Mouse (Mus musculus): ENCODE measurements around the gene Cntnap2. TPM values are rescaled to one million over a fixed set of nuclear protein-coding genes. Genes with fewer than 3 reads are reported as not detected.
"Not testable (repeated sequence)": the region's sequence is repeated elsewhere in the genome, so short reads cannot be mapped to it uniquely, and the experiment has no call there.

The Cntnap2 gene
- polyA plus RNA-seq, 1 experiment from 2014 or later: 3.8 TPM

- WGBS: 70% methylated on average over 1 of the region's 1 CpGs
- no peak overlapping the region for H3K27ac ChIP-seq (ENCODE audit: low read length)
- no peaks in the 10 kb centered on the region for H3K4me1 ChIP-seq (ENCODE audit: control insufficient read depth, insufficient read depth, low read length)
- no peak for ATAC-seq (ENCODE audit: insufficient number of reproducible peaks, insufficient read depth, low FRiP score, low read depth)
- no peak overlapping the region for H3K9ac ChIP-seq (replicated peaks; ENCODE audit: low read depth, low read length)
- no peaks in the 10 kb centered on the region for H3K27me3 ChIP-seq (ENCODE audit: control insufficient read depth, insufficient read depth, low read length)
- H3K36me3 ChIP-seq (ENCODE audit: control insufficient read depth, insufficient read depth, low read length): no peaks in the 10 kb centered on the region
- H3K4me3 ChIP-seq (ENCODE audit: low read depth, low read length): no peak overlapping the region
- H3K4me2 ChIP-seq (replicated peaks; ENCODE audit: low read depth, low read length): no peak overlapping the region
- H3K9me3 ChIP-seq (ENCODE audit: control insufficient read depth, low read depth, low read length): no peaks in the 10 kb centered on the region
Measured at GRCm38 (mm10) chr6:47208031-47208430, 2148.9 kb downstream of the Cntnap2 start.

GRCm38 (mm10) chr6:47214731-47215130, 2155.6 kb downstream of the Cntnap2 start:
- no peak for ATAC-seq (ENCODE audit: insufficient number of reproducible peaks, insufficient read depth, low FRiP score, low read depth)
- Histone ChIP-seq H3K9ac (replicated peaks; ENCODE audit: low read depth, low read length) (no peak overlapping the region), H3K27me3 (ENCODE audit: control insufficient read depth, insufficient read depth, low read length) (no peaks in the 10 kb centered on the region), H3K4me3 (ENCODE audit: low read depth, low read length) (no peak overlapping the region), H3K4me2 (replicated peaks; ENCODE audit: low read depth, low read length) (no peak overlapping the region), H3K27ac (ENCODE audit: low read length) (no peak overlapping the region), H3K4me1 (ENCODE audit: control insufficient read depth, insufficient read depth, low read length) (no peaks in the 10 kb centered on the region), H3K9me3 (ENCODE audit: control insufficient read depth, low read depth, low read length) (no peaks in the 10 kb centered on the region), H3K36me3 (ENCODE audit: control insufficient read depth, insufficient read depth, low read length) (no peaks in the 10 kb centered on the region)

GRCm38 (mm10) chr6:47223578-47223977, 2164.4 kb downstream of the Cntnap2 start:
- H3K4me3 ChIP-seq (ENCODE audit: low read depth, low read length); H3K4me1 ChIP-seq (ENCODE audit: control insufficient read depth, insufficient read depth, low read length); H3K36me3 ChIP-seq (ENCODE audit: control insufficient read depth, insufficient read depth, low read length); H3K27me3 ChIP-seq (ENCODE audit: control insufficient read depth, insufficient read depth, low read length); H3K27ac ChIP-seq (ENCODE audit: low read length); H3K9ac ChIP-seq (replicated peaks; ENCODE audit: low read depth, low read length); ATAC-seq (ENCODE audit: insufficient number of reproducible peaks, insufficient read depth, low FRiP score, low read depth); H3K4me2 ChIP-seq (replicated peaks; ENCODE audit: low read depth, low read length); H3K9me3 ChIP-seq (ENCODE audit: control insufficient read depth, low read depth, low read length): not testable (repeated sequence)
- WGBS: 46% methylated on average over 1 of the region's 1 CpGs

- H3K9ac ChIP-seq (replicated peaks; ENCODE audit: low read depth, low read length); H3K4me1 ChIP-seq (ENCODE audit: control insufficient read depth, insufficient read depth, low read length); H3K4me2 ChIP-seq (replicated peaks; ENCODE audit: low read depth, low read length); H3K36me3 ChIP-seq (ENCODE audit: control insufficient read depth, insufficient read depth, low read length); H3K27me3 ChIP-seq (ENCODE audit: control insufficient read depth, insufficient read depth, low read length); H3K9me3 ChIP-seq (ENCODE audit: control insufficient read depth, low read depth, low read length); ATAC-seq (ENCODE audit: insufficient number of reproducible peaks, insufficient read depth, low FRiP score, low read depth); H3K27ac ChIP-seq (ENCODE audit: low read length); H3K4me3 ChIP-seq (ENCODE audit: low read depth, low read length): not testable (repeated sequence)
- 84% methylated on average over 3 of the region's 3 CpGs for WGBS
Measured at GRCm38 (mm10) chr6:47225391-47225790, 2166.2 kb downstream of the Cntnap2 start.

GRCm38 (mm10) chr6:47227601-47228000, 2168.4 kb downstream of the Cntnap2 start:
- H3K27ac ChIP-seq (ENCODE audit: low read length): no peak overlapping the region
- no peaks in the 10 kb centered on the region for H3K9me3 ChIP-seq (ENCODE audit: control insufficient read depth, low read depth, low read length)
- no peaks in the 10 kb centered on the region for H3K36me3 ChIP-seq (ENCODE audit: control insufficient read depth, insufficient read depth, low read length)
- no peaks in the 10 kb centered on the region for H3K4me1 ChIP-seq (ENCODE audit: control insufficient read depth, insufficient read depth, low read length)
- WGBS: 47% methylated on average over 3 of the region's 3 CpGs
- H3K9ac ChIP-seq (replicated peaks; ENCODE audit: low read depth, low read length): no peak overlapping the region
- no peak for ATAC-seq (ENCODE audit: insufficient number of reproducible peaks, insufficient read depth, low FRiP score, low read depth)
- H3K27me3 ChIP-seq (ENCODE audit: control insufficient read depth, insufficient read depth, low read length): no peaks in the 10 kb centered on the region
- H3K4me2 ChIP-seq (replicated peaks; ENCODE audit: low read depth, low read length): no peak overlapping the region
- H3K4me3 ChIP-seq (ENCODE audit: low read depth, low read length): no peak overlapping the region

GRCm38 (mm10) chr6:47228676-47229317, 2169.6 kb downstream of the Cntnap2 start:
- Histone ChIP-seq H3K4me2 (replicated peaks; ENCODE audit: low read depth, low read length) (no peak overlapping the region), H3K9me3 (ENCODE audit: control insufficient read depth, low read depth, low read length) (no peaks in the 10 kb centered on the region), H3K4me1 (ENCODE audit: control insufficient read depth, insufficient read depth, low read length) (no peaks in the 10 kb centered on the region), H3K4me3 (ENCODE audit: low read depth, low read length) (no peak overlapping the region), H3K27ac (ENCODE audit: low read length) (no peak overlapping the region), H3K9ac (replicated peaks; ENCODE audit: low read depth, low read length) (no peak overlapping the region), H3K36me3 (ENCODE audit: control insufficient read depth, insufficient read depth, low read length) (no peaks in the 10 kb centered on the region), H3K27me3 (ENCODE audit: control insufficient read depth, insufficient read depth, low read length) (no peaks in the 10 kb centered on the region)
- WGBS: 50% methylated on average over 7 of the region's 7 CpGs
- no peak for ATAC-seq (ENCODE audit: insufficient number of reproducible peaks, insufficient read depth, low FRiP score, low read depth)

- Histone ChIP-seq H3K36me3 (ENCODE audit: control insufficient read depth, insufficient read depth, low read length) (no peaks in the 10 kb centered on the region), H3K4me2 (replicated peaks; ENCODE audit: low read depth, low read length) (no peak overlapping the region), H3K4me1 (ENCODE audit: control insufficient read depth, insufficient read depth, low read length) (no peaks in the 10 kb centered on the region), H3K9me3 (ENCODE audit: control insufficient read depth, low read depth, low read length) (no peaks in the 10 kb centered on the region), H3K4me3 (ENCODE audit: low read depth, low read length) (no peak overlapping the region), H3K27ac (ENCODE audit: low read length) (no peak overlapping the region), H3K9ac (replicated peaks; ENCODE audit: low read depth, low read length) (no peak overlapping the region), H3K27me3 (ENCODE audit: control insufficient read depth, insufficient read depth, low read length) (no peaks in the 10 kb centered on the region)
- no peak for ATAC-seq (ENCODE audit: insufficient number of reproducible peaks, insufficient read depth, low FRiP score, low read depth)
- 66% methylated on average over 6 of the region's 6 CpGs for WGBS
Measured at GRCm38 (mm10) chr6:47231513-47231912, 2172.4 kb downstream of the Cntnap2 start.

GRCm38 (mm10) chr6:47239376-47239921, 2180.3 kb downstream of the Cntnap2 start:
- Histone ChIP-seq H3K4me3 (ENCODE audit: low read depth, low read length) (no peak overlapping the region), H3K9me3 (ENCODE audit: control insufficient read depth, low read depth, low read length) (no peaks in the 10 kb centered on the region), H3K27me3 (ENCODE audit: control insufficient read depth, insufficient read depth, low read length) (no peaks in the 10 kb centered on the region), H3K36me3 (ENCODE audit: control insufficient read depth, insufficient read depth, low read length) (no peaks in the 10 kb centered on the region), H3K4me1 (ENCODE audit: control insufficient read depth, insufficient read depth, low read length) (peaks cover 7% of the 10 kb centered on the region; the same call in 1 of the 2 replicates), H3K9ac (replicated peaks; ENCODE audit: low read depth, low read length) (no peak overlapping the region), H3K4me2 (replicated peaks; ENCODE audit: low read depth, low read length) (no peak overlapping the region), H3K27ac (ENCODE audit: low read length) (no peak overlapping the region)
- 40% methylated on average over 3 of the region's 3 CpGs for WGBS
- peak; percentile 19; the same call in 1 of the 2 replicates for ATAC-seq (ENCODE audit: insufficient number of reproducible peaks, insufficient read depth, low FRiP score, low read depth)

- H3K27me3 ChIP-seq (ENCODE audit: control insufficient read depth, insufficient read depth, low read length): no peaks in the 10 kb centered on the region
- no peak for ATAC-seq (ENCODE audit: insufficient number of reproducible peaks, insufficient read depth, low FRiP score, low read depth)
- no peak overlapping the region for H3K9ac ChIP-seq (replicated peaks; ENCODE audit: low read depth, low read length)
- no peaks in the 10 kb centered on the region for H3K36me3 ChIP-seq (ENCODE audit: control insufficient read depth, insufficient read depth, low read length)
- no peak overlapping the region for H3K27ac ChIP-seq (ENCODE audit: low read length)
- H3K4me3 ChIP-seq (ENCODE audit: low read depth, low read length): no peak overlapping the region
- peaks cover 7% of the 10 kb centered on the region; the same call in 1 of the 2 replicates for H3K4me1 ChIP-seq (ENCODE audit: control insufficient read depth, insufficient read depth, low read length)
- H3K9me3 ChIP-seq (ENCODE audit: control insufficient read depth, low read depth, low read length): no peaks in the 10 kb centered on the region
- H3K4me2 ChIP-seq (replicated peaks; ENCODE audit: low read depth, low read length): no peak overlapping the region
Measured at GRCm38 (mm10) chr6:47241379-47241778, 2182.2 kb downstream of the Cntnap2 start.
